In genomic region chr2:165217361-165218149, GRCm38 (mm10) we compare ENCODE assay signal across 18 mouse cellular contexts. TPM values are rescaled to one million over a fixed set of nuclear protein-coding genes. Genes with fewer than 3 reads are reported as not detected.
DNase-seq lines count a peak whose midpoint lies in the region; ATAC-seq lines count a peak whose summit lies in the region.
"Had no signal": no experiment of that assay in that cellular context is flagged by ENCODE, and none has a peak within 500 bp of the region (broad histone marks: within the 10 kb centered on the region; RNA-seq: fewer than 3 reads in every experiment).

No protein-coding gene starts in this region.

- 0 out of 2 replicates have a peak overlapping the region, but pooled peaks have one; percentile 65 for H3K27ac ChIP-seq in forebrain, embryonic 10.5 days
- no peak overlapping the region for H3K27ac ChIP-seq in forebrain, embryonic 14.5 days (ENCODE audit: low read depth, low read length)
- H3K27ac ChIP-seq: embryonic facial prominence, embryonic 12.5 days; forebrain, embryonic 12.5 days; heart, adult 2 months had no signal

- intact Hi-C loops in left cerebral cortex, postnatal 10 days (cut with DNase I), result no loop called here
- intact Hi-C loops in gastrocnemius, postnatal 36 days (cut with DNase I), result no loop called here

- no peak overlapping the region for H3K4me3 ChIP-seq in forebrain, embryonic 10.5 days
- no peak overlapping the region for H3K4me3 ChIP-seq in forebrain, embryonic 14.5 days (ENCODE audit: low read depth, low read length)
- H3K4me3 ChIP-seq: embryonic facial prominence, embryonic 12.5 days; forebrain, embryonic 12.5 days; heart, adult 2 months; heart, embryonic 12.5 days had no signal

- DNase-seq in forebrain, embryonic 10.5 days (ENCODE audit: extremely low spot score, low spot score), result no peak
- DNase-seq in forebrain, embryonic 14.5 days (ENCODE audit: low spot score), result no peak
- peak; percentile 31 to 36 for DNase-seq in left cerebral cortex, adult 18-20 months (ENCODE audit: low spot score in 2 of 2)
- no peak for DNase-seq in left cerebral cortex, postnatal 10 days (ENCODE audit: extremely low spot score in 1 of 2, low spot score in 2 of 2)
- peak; percentile 43 to 55 for DNase-seq in right cerebral cortex, adult 2 months (ENCODE audit: low spot score in 2 of 2)
- DNase-seq in right cerebral cortex, postnatal 4 days, result no peak
- DNase-seq in gastrocnemius, postnatal 36 days, result no peak
- DNase-seq: adrenal gland, adult 2 months; adrenal gland, postnatal 25 days; cerebellum, adult 2 months; cerebellum, postnatal 14 days; forebrain, postnatal 0 days had no signal

- peaks cover 72% of the 10 kb centered on the region for H3K4me1 ChIP-seq in forebrain, embryonic 10.5 days
- peaks cover 16% of the 10 kb centered on the region for H3K4me1 ChIP-seq in forebrain, embryonic 14.5 days (ENCODE audit: control insufficient read depth, insufficient read depth, low read length)

- H3K9ac ChIP-seq in forebrain, embryonic 14.5 days (ENCODE audit: low read length), result no peak overlapping the region
- H3K9ac ChIP-seq: embryonic facial prominence, embryonic 12.5 days; forebrain, embryonic 12.5 days; forebrain, postnatal 0 days; heart, embryonic 12.5 days had no signal

- 93% methylated on average over 16 of the region's 16 CpGs for WGBS in forebrain, embryonic 10.5 days
- WGBS in forebrain, embryonic 14.5 days, result 92% methylated on average over 16 of the region's 16 CpGs

- ATAC-seq in forebrain, embryonic 14.5 days, result no peak
- ATAC-seq: forebrain, postnatal 0 days; hindbrain, embryonic 16.5 days; inflammation-experienced regulatory T-cells, adult 6 months had no signal

- no peaks in the 10 kb centered on the region for H3K36me3 ChIP-seq in forebrain, embryonic 10.5 days (replicated peaks)
- no peaks in the 10 kb centered on the region for H3K36me3 ChIP-seq in forebrain, embryonic 14.5 days (ENCODE audit: control insufficient read depth, insufficient read depth, low read length)
- H3K36me3 ChIP-seq: embryonic facial prominence, embryonic 12.5 days; forebrain, embryonic 12.5 days; heart, embryonic 12.5 days had no signal

- H3K4me2 ChIP-seq in forebrain, embryonic 14.5 days (ENCODE audit: low read length), result no peak overlapping the region
- H3K4me2 ChIP-seq: embryonic facial prominence, embryonic 12.5 days; forebrain, embryonic 12.5 days; heart, embryonic 12.5 days had no signal

- H3K9me3 ChIP-seq in forebrain, embryonic 10.5 days, result no peaks in the 10 kb centered on the region
- H3K9me3 ChIP-seq in forebrain, embryonic 14.5 days (replicated peaks; ENCODE audit: control insufficient read depth, low read length), result no peaks in the 10 kb centered on the region
- H3K9me3 ChIP-seq: embryonic facial prominence, embryonic 12.5 days; forebrain, embryonic 12.5 days; heart, embryonic 12.5 days had no signal

- H3K27me3 ChIP-seq in forebrain, embryonic 10.5 days (ENCODE audit: poor library complexity, severe bottlenecking), result peaks cover 98% of the 10 kb centered on the region
- H3K27me3 ChIP-seq in forebrain, embryonic 14.5 days (replicated peaks; ENCODE audit: control insufficient read depth, insufficient read depth, low read length), result no peaks in the 10 kb centered on the region

RNA-seq across cellular contexts. Expression of gene Cdh22, which starts 17.1 kb away (rescaled TPM):
- 2.8 and 3.1 TPM in 2 replicates for polyA plus RNA-seq in forebrain, embryonic 10.5 days (2016; fragmentation: Nextera tagmentation; extraction: Ambion mirVana)
- 4.8 and 4.9 TPM in 2 replicates for polyA plus RNA-seq in forebrain, embryonic 14.5 days (2014; fragmentation: Nextera tagmentation; extraction: Ambion mirVana)
- total RNA-seq in left cerebral cortex, adult 18-20 months (2021), result 10 to 100 TPM; 55.1 to 61.1 TPM
- 10 to 100 TPM; 20.4 to 23.1 TPM for total RNA-seq in left cerebral cortex, postnatal 10 days (2021)
- total RNA-seq in gastrocnemius, postnatal 36 days (2021), result under 1 TPM; 0.10 to 0.20 TPM
- polyA plus RNA-seq: heart, embryonic 12.5 days; inflammation-experienced regulatory T-cells, adult 6 months had no signal

Comparison
In these comparisons a context has a peak if more than half of its experiments do, and no peak if none do; other contexts are left out.
1. DNase-seq: peak in left cerebral cortex, adult 18-20 months (2 of 2) and right cerebral cortex, adult 2 months (2 of 2); none in forebrain, embryonic 10.5 days (single experiment), forebrain, embryonic 14.5 days (single experiment), left cerebral cortex, postnatal 10 days (0 of 2), right cerebral cortex, postnatal 4 days (single experiment) and gastrocnemius, postnatal 36 days (0 of 2).
2. RNA of gene Cdh22, which starts 17.1 kb away (total RNA-seq): 55.1 to 61.1 TPM in left cerebral cortex, adult 18-20 months and 20.4 to 23.1 TPM in left cerebral cortex, postnatal 10 days; 0.10 to 0.20 TPM in gastrocnemius, postnatal 36 days; every median in the first group is over 10 times any median in the second.